Mouse (Mus musculus) CH12.LX (cell line): Measurements from ENCODE around the gene Spata21. TPM values are rescaled to one million over a fixed set of nuclear protein-coding genes. Genes with fewer than 3 reads are reported as not detected.

Experiments
- DNase-seq: peaks from one replicate; pipeline ENCODE4 v3.0.0-alpha.2; 2013; ENCODE audit errors: extremely low read depth
- H3K27ac ChIP-seq: 2 replicates; pipeline ENCODE4 v1.5.1; 2012; ENCODE audit warnings: low read depth, mild to moderate bottlenecking, control low read depth, moderate library complexity; ENCODE audit not compliant: insufficient read depth
- H3K27me3 ChIP-seq: replicated peaks from 2 replicates; pipeline ENCODE3; 2012; ENCODE audit warnings: inconsistent platforms
- H3K36me3 ChIP-seq, 2 experiments: replicated peaks in 1 of 2; 2 replicates each; pipeline versions ENCODE3 to v1.6.1; 2012; ENCODE audit warnings: inconsistent platforms in 1 of 2, low read length in 1 of 2, mild to moderate bottlenecking in 1 of 2, mixed read lengths in 1 of 2, moderate library complexity in 1 of 2; ENCODE audit not compliant: control insufficient read depth in 1 of 2, insufficient read depth in 1 of 2
- H3K4me1 ChIP-seq, 2 experiments: 2 replicates each; pipeline ENCODE4 v1.6.1; 2012; ENCODE audit warnings: inconsistent platforms in 1 of 2, moderate library complexity in 1 of 2; ENCODE audit not compliant: insufficient read depth in 2 of 2, control insufficient read depth in 1 of 2
- H3K4me2 ChIP-seq: 2 replicates; pipeline ENCODE4 v1.6.1; 2012; ENCODE audit warnings: low read depth, mild to moderate bottlenecking, control low read depth; ENCODE audit not compliant: poor library complexity, insufficient read depth, severe bottlenecking
- H3K4me3 ChIP-seq, 3 experiments: fragments of 150-350 bp in 1 of 3; sonication (generic) in 1 of 3; replicated peaks in 1 of 3; 2 replicates each; pipeline versions ENCODE3 to v1.5.1; 2011 to 2012; ENCODE audit warnings: low read depth in 2 of 3, low read length in 2 of 3, mild to moderate bottlenecking in 2 of 3, moderate library complexity in 2 of 3, control low read depth in 1 of 3, improper control_type of control experiment in 1 of 3, inconsistent platforms in 1 of 3, mixed read lengths in 1 of 3; ENCODE audit not compliant: poor library complexity in 1 of 3
- H3K79me2 ChIP-seq: replicated peaks from 2 replicates; pipeline ENCODE4 v1.6.1; 2012; ENCODE audit warnings: mild to moderate bottlenecking, moderate library complexity; ENCODE audit not compliant: control insufficient read depth, poor library complexity, insufficient read depth, severe bottlenecking; ENCODE audit errors: extremely low read depth
- H3K9ac ChIP-seq: 2 replicates; pipeline ENCODE4 v1.6.1; 2012; ENCODE audit warnings: low read depth, mild to moderate bottlenecking, control low read depth, moderate library complexity; ENCODE audit not compliant: insufficient read depth
- H3K9me3 ChIP-seq: replicated peaks from 2 replicates; pipeline ENCODE3; 2012; ENCODE audit warnings: low read length, inconsistent platforms, mixed read lengths
- CHD1 ChIP-seq: IDR thresholded peaks from 2 replicates; pipeline ENCODE4 v1.6.1; 2012; ENCODE audit warnings: low read depth, low read length, improper control_type of control experiment, inconsistent platforms
- CTCF ChIP-seq, 2 experiments: IDR thresholded peaks in 1 of 2; conservative IDR thresholded peaks in 1 of 2; 2 replicates each; pipeline ENCODE4 v1.5.1; 2011 to 2012; ENCODE audit warnings: low read depth in 2 of 2, low read length in 2 of 2, improper control_type of control experiment in 1 of 2, inconsistent platforms in 1 of 2, mild to moderate bottlenecking in 1 of 2, moderate library complexity in 1 of 2
- E2F4 ChIP-seq: IDR thresholded peaks from 2 replicates; pipeline ENCODE4 v1.6.1; 2011; ENCODE audit warnings: low read depth, low read length, improper control_type of control experiment; ENCODE audit not compliant: insufficient replicate concordance
- ELF1 ChIP-seq: IDR thresholded peaks from 2 replicates; pipeline ENCODE4 v1.6.1; 2014; ENCODE audit warnings: low read depth, mild to moderate bottlenecking, inconsistent platforms, low read length, improper control_type of control experiment
- ETS1 ChIP-seq: conservative IDR thresholded peaks from 2 replicates; pipeline ENCODE4 v1.6.1; 2012; ENCODE audit warnings: low read depth, mild to moderate bottlenecking, inconsistent platforms, low read length, improper control_type of control experiment, moderate library complexity
- GABPA ChIP-seq: IDR thresholded peaks from 2 replicates; pipeline ENCODE4 v1.6.1; 2012; ENCODE audit warnings: low read depth, low read length, improper control_type of control experiment, inconsistent platforms; ENCODE audit not compliant: insufficient replicate concordance
- HCFC1 ChIP-seq: IDR thresholded peaks from 2 replicates; pipeline ENCODE4 v1.6.1; 2012; ENCODE audit warnings: low read depth, mild to moderate bottlenecking, inconsistent platforms, low read length, improper control_type of control experiment
- KAT2A ChIP-seq: IDR thresholded peaks from 2 replicates; pipeline ENCODE4 v1.6.1; 2012; ENCODE audit warnings: low read length, improper control_type of control experiment, inconsistent platforms; ENCODE audit not compliant: insufficient replicate concordance
- MAX ChIP-seq: IDR thresholded peaks from 2 replicates; pipeline ENCODE4 v1.6.1; 2011; ENCODE audit warnings: low read length, improper control_type of control experiment
- MAZ ChIP-seq: IDR thresholded peaks from 2 replicates; pipeline ENCODE4 v1.6.1; 2012; ENCODE audit warnings: low read depth, mild to moderate bottlenecking, inconsistent platforms, low read length, improper control_type of control experiment, moderate library complexity
- MEF2A ChIP-seq: IDR thresholded peaks from 2 replicates; pipeline ENCODE4 v1.6.1; 2014; ENCODE audit warnings: low read depth, mild to moderate bottlenecking, inconsistent platforms, low read length, improper control_type of control experiment, borderline replicate concordance
- MXI1 ChIP-seq: IDR thresholded peaks from 2 replicates; pipeline ENCODE4 v1.6.1; 2011; ENCODE audit warnings: mild to moderate bottlenecking, low read depth, low read length, improper control_type of control experiment
- MYC ChIP-seq: IDR thresholded peaks from 2 replicates; pipeline ENCODE4 v1.6.1; 2011; ENCODE audit warnings: low read depth, mild to moderate bottlenecking, improper control_type of control experiment, low read length
- NELFE ChIP-seq: IDR thresholded peaks from 2 replicates; pipeline ENCODE4 v1.6.1; 2011; ENCODE audit warnings: low read depth, low read length, improper control_type of control experiment
- NRF1 ChIP-seq: IDR thresholded peaks from 2 replicates; pipeline ENCODE4 v1.6.1; 2014; ENCODE audit warnings: low read depth, mild to moderate bottlenecking, inconsistent platforms, low read length, improper control_type of control experiment, moderate library complexity
- PAX5 ChIP-seq: IDR thresholded peaks from 2 replicates; pipeline ENCODE4 v1.6.1; 2012; ENCODE audit warnings: low read length, inconsistent platforms, mixed read lengths
- POLR2A ChIP-seq: IDR thresholded peaks from 2 replicates; pipeline ENCODE4 v1.6.1; 2011; ENCODE audit warnings: low read depth, mild to moderate bottlenecking, improper control_type of control experiment, low read length
- RAD21 ChIP-seq: IDR thresholded peaks from 2 replicates; pipeline ENCODE4 v1.6.1; 2011; ENCODE audit warnings: low read depth, mild to moderate bottlenecking, low read length, improper control_type of control experiment, moderate library complexity
- SIN3A ChIP-seq: IDR thresholded peaks from 2 replicates; pipeline ENCODE4 v1.6.1; 2012; ENCODE audit warnings: low read length, improper control_type of control experiment, inconsistent platforms
- SMC3 ChIP-seq: IDR thresholded peaks from 2 replicates; pipeline ENCODE4 v1.6.1; 2011; ENCODE audit warnings: low read depth, low read length, improper control_type of control experiment
- TBP ChIP-seq: conservative IDR thresholded peaks from 2 replicates; pipeline ENCODE4 v1.6.1; 2011; ENCODE audit warnings: low read depth, low read length, improper control_type of control experiment
- TCF12 ChIP-seq: IDR thresholded peaks from 2 replicates; pipeline ENCODE4 v1.6.1; 2014; ENCODE audit warnings: low read depth, mild to moderate bottlenecking, inconsistent platforms, low read length, improper control_type of control experiment
- USF2 ChIP-seq: conservative IDR thresholded peaks from 2 replicates; pipeline ENCODE4 v1.6.1; 2011; ENCODE audit warnings: low read depth, low read length, improper control_type of control experiment
- ZMIZ1 ChIP-seq: IDR thresholded peaks from 2 replicates; pipeline ENCODE4 v1.6.1; 2012; ENCODE audit warnings: low read depth, mild to moderate bottlenecking, inconsistent platforms, low read length, improper control_type of control experiment
- ZNF384 ChIP-seq: IDR thresholded peaks from 2 replicates; pipeline ENCODE4 v1.6.1; 2012; ENCODE audit warnings: low read depth, low read length, improper control_type of control experiment, inconsistent platforms
- dilution Hi-C: fragments of 300-500 bp; cut with MboI; formaldehyde crosslinking; loops from 2 replicates; pipeline ENCODE4 v1.14.3; 2020; ENCODE audit warnings: low sequenced_read_pairs; ENCODE audit not compliant: extremely low pct_unique_long_range_greater_than_20kb, extremely low pct_ligation_motif_present
- in situ Hi-C: fragments of 300-500 bp; cut with MboI; formaldehyde crosslinking; loops from 3 replicates; pipeline ENCODE4 v1.14.3; 2019; ENCODE audit warnings: low sequenced_read_pairs, low pct_ligation_motif_present, low pct_unique_long_range_greater_than_20kb, mixed read lengths
- polyA plus RNA-seq: library from polyadenylated mRNA; unstranded; fragments of >175 nt; gene quantifications from 2 replicates; pipeline ENCODE4 v1.2.1, GENCODE M21; 2012; ENCODE audit warnings: low read depth; ENCODE audit not compliant: insufficient read length
- total RNA-seq, 2 experiments: library from RNA; depleted of rRNA; stranded (reverse); fragments of 300-350 nt in 1 of 2; fragments of >200 nt in 1 of 2; gene quantifications; 2 replicates each; pipeline ENCODE4 v1.2.3; 2012 to 2014

Gene Spata21
- total and polyA plus RNA-seq, 3 experiments: not detected

- in situ Hi-C loops: loop anchor here (10.0 kb wide), 2 partner anchors 68 to 218 kb away; partner anchors contain the start of genes Fam131c and Rsg1
- H3K27me3 ChIP-seq: no peaks in the 10 kb centered on the region
- H3K9ac ChIP-seq: peak overlapping the region; percentile 90; the same call in 1 of the 2 replicates
- dilution Hi-C loops: no loop called here
- H3K36me3 ChIP-seq: peaks cover 0 to 8% of the 10 kb centered on the region in 2 experiments
- H3K4me2 ChIP-seq: peak overlapping the region; percentile 86
- no peak for TF ChIP-seq CHD1
- H3K79me2 ChIP-seq: peaks cover 31% of the 10 kb centered on the region
- no peaks in the 10 kb centered on the region for H3K9me3 ChIP-seq
- H3K4me3 ChIP-seq: peak overlapping the region in 1 of 3 experiments; percentile 86
- peaks cover 18 to 55% of the 10 kb centered on the region in 2 experiments for H3K4me1 ChIP-seq
- H3K27ac ChIP-seq: no peak overlapping the region
- DNase-seq: no peak
Measured at GRCm38 (mm10) chr4:141146491-141147033, 58.4 kb downstream of the Spata21 start.

- dilution Hi-C loops (no loop called here), in situ Hi-C loops (loop anchor here (10.0 kb wide), 2 partner anchors 67 to 217 kb away; partner anchors contain the start of genes Fam131c and Rsg1)
- H3K79me2 ChIP-seq: peaks cover 39% of the 10 kb centered on the region
- no peaks in the 10 kb centered on the region for H3K9me3 ChIP-seq
- H3K27ac ChIP-seq: peak within 1 kb of the TSS; percentile 25; the same call in 1 of the 2 replicates
- H3K27me3 ChIP-seq: no peaks in the 10 kb centered on the region
- H3K4me3 ChIP-seq: peak within 1 kb of the TSS; percentile 86 to 93 (median 91)
- H3K4me1 ChIP-seq: peaks cover 14 to 55% of the 10 kb centered on the region in 2 experiments
- peaks cover 0 to 11% of the 10 kb centered on the region in 2 experiments for H3K36me3 ChIP-seq
- DNase-seq: peak; percentile 88
- H3K4me2 ChIP-seq: peak within 1 kb of the TSS; percentile 97
- peak within 1 kb of the TSS; percentile 91 for H3K9ac ChIP-seq
- TF ChIP-seq PAX5: no peak
- peak; percentile 82 for TF ChIP-seq TCF12
- TF ChIP-seq RAD21: peak; percentile 28
- peak; percentile 76 for TF ChIP-seq ZNF384
- TF ChIP-seq SMC3: peak; percentile 47
- no peak for TF ChIP-seq GABPA
- peak; percentile 44; the same call in 1 of the 2 replicates for TF ChIP-seq MAX
- no peak for TF ChIP-seq MXI1
- no peak for TF ChIP-seq ETS1
- TF ChIP-seq NELFE: peak; percentile 78
- TF ChIP-seq ELF1: peak; percentile 75
- TF ChIP-seq SIN3A: peak; percentile 50; the same call in 1 of the 2 replicates
- TF ChIP-seq MAZ: no peak
- TF ChIP-seq MEF2A: peak; percentile 57; the same call in 1 of the 2 replicates
- peak; percentile 53; the same call in 1 of the 2 replicates for TF ChIP-seq MYC
- TF ChIP-seq HCFC1: peak; percentile 73
- peak; percentile 99 for TF ChIP-seq NRF1
- no peak for TF ChIP-seq USF2
- TF ChIP-seq E2F4: peak; percentile 32; the same call in 1 of the 2 replicates
- TF ChIP-seq ZMIZ1: no peak; the same call in 1 of the 2 replicates
- peak; percentile 91 for TF ChIP-seq POLR2A
- 0 out of 2 replicates have a peak, but pooled peaks have one; percentile 39 for TF ChIP-seq KAT2A
- TF ChIP-seq TBP: peak; percentile 49; the same call in 1 of the 2 replicates
- TF ChIP-seq CTCF (conservative IDR thresholded peaks at IDR 0.05 in 1 of 2, IDR thresholded peaks at IDR 0.05 in 1 of 2; ENCODE audit: low read depth in 2 of 2, low read length in 2 of 2): peak; percentile 11 to 78; a peak in 2 of 4 replicates
Measured at GRCm38 (mm10) chr4:141147112-141148008, 59.2 kb downstream of the Spata21 start, which contains the start of gene Fbxo42. TSS of gene Fbxo42 (plus strand) at chr4:141147913.
